ENCODE assay signal across 12 mouse cellular contexts in the genomic region with DNA sequence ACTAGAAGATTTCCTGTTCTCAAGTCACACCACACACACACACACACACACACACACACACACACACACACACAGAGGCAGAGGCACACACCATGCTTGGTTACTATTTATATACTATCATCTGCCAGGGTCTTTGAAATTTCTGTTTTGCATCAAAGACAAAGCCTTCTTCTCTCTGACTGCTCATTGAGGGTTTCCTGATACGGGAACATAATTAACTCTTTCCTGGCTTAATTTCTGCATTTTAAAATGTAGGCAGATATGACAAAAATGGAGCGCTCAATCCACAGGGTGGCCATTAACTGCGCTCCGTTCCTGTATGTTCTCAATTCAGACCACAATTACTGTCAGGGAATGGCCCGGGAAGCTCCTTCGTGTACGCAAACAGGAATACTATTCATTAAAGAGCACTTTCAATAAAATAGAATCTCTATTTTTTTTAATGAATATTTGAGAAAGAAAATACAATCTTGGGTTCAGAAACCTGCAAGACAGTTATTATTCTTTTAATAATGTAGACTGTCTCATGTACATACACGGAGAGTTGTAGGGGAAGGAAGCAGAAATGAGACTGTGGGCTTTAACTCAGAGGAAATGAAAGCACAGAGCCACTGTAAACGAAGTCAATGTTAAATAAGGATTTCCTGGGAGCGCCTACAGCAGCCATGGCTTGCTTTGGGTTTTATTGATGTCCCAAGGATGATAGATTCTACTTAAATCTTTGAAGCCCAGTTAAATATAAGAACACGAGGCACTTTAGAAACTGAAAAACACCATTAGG.
DNase-seq lines count a peak whose midpoint lies in the region; ATAC-seq and TF ChIP-seq lines count a peak whose summit lies in the region.
"Had no signal": no experiment of that assay in that cellular context is flagged by ENCODE, and none has a peak within 500 bp of the region (broad histone marks: within the 10 kb centered on the region; RNA-seq: fewer than 3 reads in every experiment).

No protein-coding gene starts in this region.

- dilution Hi-C loops in CH12.LX (cut with MboI; ENCODE audit: extremely low pct_ligation_motif_present, extremely low pct_unique_long_range_greater_than_20kb, low sequenced_read_pairs): no loop called here

- peak; percentile 7 for DNase-seq in hindbrain, embryonic 10.5 days (ENCODE audit: low spot score)
- peak; percentile 7 for DNase-seq in CH12.LX (ENCODE audit: extremely low read depth)
- no peak for DNase-seq in spleen, adult 12 weeks (ENCODE audit: low spot score)
- DNase-seq: kidney, postnatal 36 days; right cerebral cortex, postnatal 4 days had no signal

- H3K4me3 ChIP-seq in hindbrain, embryonic 10.5 days: no peak overlapping the region
- H3K4me3 ChIP-seq in hindbrain, embryonic 12.5 days: no peak overlapping the region
- no peak overlapping the region for H3K4me3 ChIP-seq in CH12.LX (replicated peaks in 1 of 3; ENCODE audit: low read depth in 2 of 3, low read length in 2 of 3, poor library complexity in 1 of 3)
- peak overlapping the region; percentile 8 for H3K4me3 ChIP-seq in forebrain, embryonic 13.5 days
- H3K4me3 ChIP-seq: embryonic facial prominence, embryonic 15.5 days; myocyte had no signal

- WGBS in hindbrain, embryonic 10.5 days: 66% methylated on average over 11 of the region's 11 CpGs
- 50% methylated on average over 11 of the region's 11 CpGs for WGBS in hindbrain, embryonic 12.5 days
- 10% methylated on average over 11 of the region's 11 CpGs for WGBS in forebrain, embryonic 13.5 days

- no peak overlapping the region for H3K4me2 ChIP-seq in hindbrain, embryonic 12.5 days (replicated peaks)
- H3K4me2 ChIP-seq in CH12.LX (ENCODE audit: insufficient read depth, low read depth, poor library complexity, severe bottlenecking): peak overlapping the region; percentile 56; the same call in 1 of the 2 replicates
- peak overlapping the region; percentile 50 for H3K4me2 ChIP-seq in forebrain, embryonic 13.5 days

- TF ChIP-seq EP300 in CH12.LX (IDR thresholded peaks at IDR 0.05; ENCODE audit: low read length): no peak

- no peak for ATAC-seq in hindbrain, embryonic 12.5 days (ENCODE audit: low FRiP score)
- ATAC-seq in forebrain, embryonic 13.5 days: peak; percentile 64
- ATAC-seq in megakaryocyte progenitor cell, adult 5-6 weeks (replicated peaks; ENCODE audit: poor library complexity): peak; percentile 70
- no peak for ATAC-seq in frontal cortex, adult (ENCODE audit: low TSS enrichment)
- ATAC-seq: activated CD4-positive, CD25-positive, alpha-beta regulatory T cell, adult 4 months had no signal

- H3K27ac ChIP-seq in hindbrain, embryonic 10.5 days: no peak overlapping the region
- H3K27ac ChIP-seq in hindbrain, embryonic 12.5 days: no peak overlapping the region
- no peak overlapping the region for H3K27ac ChIP-seq in CH12.LX (ENCODE audit: insufficient read depth, low read depth)
- peak overlapping the region; percentile 8; the same call in 1 of the 2 replicates for H3K27ac ChIP-seq in forebrain, embryonic 13.5 days
- H3K27ac ChIP-seq: embryonic facial prominence, embryonic 15.5 days had no signal

- H3K9me3 ChIP-seq in hindbrain, embryonic 10.5 days: no peaks in the 10 kb centered on the region
- no peaks in the 10 kb centered on the region for H3K9me3 ChIP-seq in hindbrain, embryonic 12.5 days (replicated peaks)
- no peaks in the 10 kb centered on the region for H3K9me3 ChIP-seq in CH12.LX (replicated peaks; ENCODE audit: low read length)
- H3K9me3 ChIP-seq in forebrain, embryonic 13.5 days (replicated peaks): no peaks in the 10 kb centered on the region
- H3K9me3 ChIP-seq: embryonic facial prominence, embryonic 15.5 days had no signal

- peaks cover 9% of the 10 kb centered on the region for H3K27me3 ChIP-seq in hindbrain, embryonic 10.5 days (ENCODE audit: insufficient read depth, poor library complexity, severe bottlenecking)
- 0 out of 2 replicates have a peak, but pooled peaks cover 6% of the 10 kb centered on the region for H3K27me3 ChIP-seq in hindbrain, embryonic 12.5 days
- H3K27me3 ChIP-seq in CH12.LX (replicated peaks): no peaks in the 10 kb centered on the region
- H3K27me3 ChIP-seq in forebrain, embryonic 13.5 days: 0 out of 2 replicates have a peak, but pooled peaks cover 3% of the 10 kb centered on the region
- H3K27me3 ChIP-seq: embryonic facial prominence, embryonic 15.5 days had no signal

- TF ChIP-seq RAD21 in CH12.LX (IDR thresholded peaks at IDR 0.05; ENCODE audit: low read depth, low read length): no peak

- H3K36me3 ChIP-seq in hindbrain, embryonic 10.5 days: no peaks in the 10 kb centered on the region
- no peaks in the 10 kb centered on the region for H3K36me3 ChIP-seq in hindbrain, embryonic 12.5 days
- no peaks in the 10 kb centered on the region for H3K36me3 ChIP-seq in CH12.LX (replicated peaks in 1 of 2; ENCODE audit: control insufficient read depth in 1 of 2, insufficient read depth in 1 of 2, low read length in 1 of 2)
- no peaks in the 10 kb centered on the region for H3K36me3 ChIP-seq in forebrain, embryonic 13.5 days (ENCODE audit: poor library complexity, severe bottlenecking)
- H3K36me3 ChIP-seq: embryonic facial prominence, embryonic 15.5 days had no signal

- TF ChIP-seq CTCF in CH12.LX (conservative IDR thresholded peaks at IDR 0.05 in 1 of 2, IDR thresholded peaks at IDR 0.05 in 1 of 2; ENCODE audit: low read depth in 2 of 2, low read length in 2 of 2): no peak

- no peaks in the 10 kb centered on the region for H3K79me2 ChIP-seq in CH12.LX (replicated peaks; ENCODE audit: control insufficient read depth, extremely low read depth, insufficient read depth, poor library complexity, severe bottlenecking)

- no peak for TF ChIP-seq POLR2A in CH12.LX (IDR thresholded peaks at IDR 0.05; ENCODE audit: low read depth, low read length)

- H3K4me1 ChIP-seq in hindbrain, embryonic 10.5 days (replicated peaks): peaks cover 23% of the 10 kb centered on the region; the same call in 1 of the 2 replicates
- peaks cover 11% of the 10 kb centered on the region for H3K4me1 ChIP-seq in hindbrain, embryonic 12.5 days
- H3K4me1 ChIP-seq in CH12.LX (ENCODE audit: control insufficient read depth in 1 of 2, insufficient read depth in 2 of 2): peaks cover 0 to 12% of the 10 kb centered on the region in 2 experiments; a peak in 2 of 4 replicates
- peaks cover 20% of the 10 kb centered on the region for H3K4me1 ChIP-seq in forebrain, embryonic 13.5 days
- H3K4me1 ChIP-seq: embryonic facial prominence, embryonic 15.5 days had no signal

- in situ Hi-C loops in CH12.LX (cut with MboI; ENCODE audit: low pct_ligation_motif_present, low pct_unique_long_range_greater_than_20kb, low sequenced_read_pairs): no loop called here

- no peak overlapping the region for H3K9ac ChIP-seq in hindbrain, embryonic 12.5 days
- H3K9ac ChIP-seq in CH12.LX (ENCODE audit: insufficient read depth, low read depth): no peak overlapping the region; the same call in 1 of the 2 replicates
- H3K9ac ChIP-seq in forebrain, embryonic 13.5 days: 0 out of 2 replicates have a peak overlapping the region, but pooled peaks have one; percentile 30
- H3K9ac ChIP-seq: embryonic facial prominence, embryonic 15.5 days had no signal

TF ChIP-seq in CH12.LX, 34 proteins besides CTCF, POLR2A, EP300 and RAD21:
- no peak for TF ChIP-seq SMC3 (IDR thresholded peaks at IDR 0.05; ENCODE audit: low read depth, low read length)
TF ChIP-seq in CH12.LX: peak in this region for 0.

Comparison
In these comparisons a context has a peak if more than half of its experiments do, and no peak if none do; other contexts are left out.
1. ATAC-seq: peak in forebrain, embryonic 13.5 days (single experiment) and megakaryocyte progenitor cell, adult 5-6 weeks (single experiment); none in hindbrain, embryonic 12.5 days (single experiment) and frontal cortex, adult (single experiment).